Mouse (Mus musculus) erythroblast, embryonic 14.5 days (primary cell): ENCODE measurements around the gene Mrs2.

ENCODE experiments used
- GATA1 ChIP-seq: IDR thresholded peaks from 2 replicates; pipeline ENCODE4 v1.6.1; 2012; ENCODE audit warnings: low read length, inconsistent platforms, mixed read lengths
- TAL1 ChIP-seq: IDR thresholded peaks from 3 replicates; pipeline ENCODE4 v1.6.1; 2012; ENCODE audit warnings: low read length, inconsistent platforms, mixed read lengths

- TF ChIP-seq GATA1 = no peak
- TF ChIP-seq TAL1 = no peak
Observed at GRCm38 (mm10) chr13:24989006-24989405, 31.2 kb downstream of the Mrs2 start.
